In the genomic region with DNA sequence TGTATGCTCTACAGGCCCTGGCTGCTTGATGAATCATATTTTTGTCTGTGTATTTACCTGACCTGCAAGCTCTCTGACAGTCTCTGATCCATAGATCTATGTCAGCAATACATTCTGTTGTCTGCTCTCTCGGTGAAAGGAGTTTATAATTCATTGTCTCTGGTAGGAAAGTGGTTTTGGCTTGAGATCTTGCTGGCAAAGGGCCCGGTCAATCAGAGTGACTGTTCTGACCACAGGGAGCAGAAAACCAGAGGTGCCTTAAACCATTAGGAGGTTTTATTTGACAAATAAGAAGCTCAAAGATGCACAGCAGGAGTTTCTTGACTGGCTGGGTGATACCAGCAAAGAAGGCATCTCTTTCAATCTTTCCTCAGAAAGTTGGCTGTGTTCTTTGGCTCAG, we compare ENCODE assay signal across 12 mouse cellular contexts.
DNase-seq lines count a peak whose midpoint lies in the region; ATAC-seq lines count a peak whose summit lies in the region.
"Had no signal": no experiment of that assay in that cellular context is flagged by ENCODE, and none has a peak within 500 bp of the region (broad histone marks: within the 10 kb centered on the region; RNA-seq: fewer than 3 reads in every experiment).

No protein-coding gene starts in this region.

- H3K4me3 ChIP-seq in heart, embryonic 12.5 days = no peak overlapping the region
- H3K4me3 ChIP-seq in hindbrain, embryonic 12.5 days = no peak overlapping the region
- H3K4me3 ChIP-seq: heart, embryonic 15.5 days; midbrain, embryonic 12.5 days had no signal

- no peak overlapping the region for H3K9ac ChIP-seq in heart, embryonic 12.5 days
- H3K9ac ChIP-seq in hindbrain, embryonic 12.5 days = no peak overlapping the region
- H3K9ac ChIP-seq: heart, embryonic 15.5 days; liver, embryonic 14.5 days; midbrain, embryonic 12.5 days had no signal

- H3K27me3 ChIP-seq in heart, embryonic 12.5 days (replicated peaks) = no peaks in the 10 kb centered on the region
- H3K27me3 ChIP-seq in hindbrain, embryonic 12.5 days = no peaks in the 10 kb centered on the region
- H3K27me3 ChIP-seq: heart, embryonic 15.5 days; midbrain, embryonic 12.5 days had no signal

- DNase-seq in adrenal gland, adult (ENCODE audit: inconsistent age in 2 of 2, low spot score in 1 of 2) = peak; percentile 16 to 34
- no peak for DNase-seq in adrenal gland, adult 8-10 months
- peak; percentile 2 to 7 for DNase-seq in heart, postnatal 14 days
- DNase-seq in right cerebral cortex, postnatal 4 days = peak; percentile 11
- no peak for DNase-seq in right cerebral cortex, adult 18-20 months
- no peak for DNase-seq in spleen, postnatal 4 days (ENCODE audit: low spot score in 2 of 2)
- DNase-seq: layer of hippocampus, postnatal 36 days had no signal

- ATAC-seq in heart, embryonic 12.5 days (ENCODE audit: insufficient number of reproducible peaks, low FRiP score) = no peak
- no peak for ATAC-seq in hindbrain, embryonic 12.5 days (ENCODE audit: low FRiP score)

- H3K4me1 ChIP-seq in heart, embryonic 12.5 days (replicated peaks) = no peaks in the 10 kb centered on the region
- H3K4me1 ChIP-seq in hindbrain, embryonic 12.5 days = peaks cover 6% of the 10 kb centered on the region
- H3K4me1 ChIP-seq: heart, embryonic 15.5 days had no signal

- H3K27ac ChIP-seq in heart, embryonic 12.5 days (ENCODE audit: poor library complexity, severe bottlenecking) = no peak overlapping the region
- H3K27ac ChIP-seq in hindbrain, embryonic 12.5 days = no peak overlapping the region
- H3K27ac ChIP-seq: heart, embryonic 15.5 days; liver, embryonic 14.5 days; midbrain, embryonic 12.5 days had no signal

- no peaks in the 10 kb centered on the region for H3K36me3 ChIP-seq in heart, embryonic 12.5 days
- no peaks in the 10 kb centered on the region for H3K36me3 ChIP-seq in hindbrain, embryonic 12.5 days
- H3K36me3 ChIP-seq: heart, embryonic 15.5 days; midbrain, embryonic 12.5 days had no signal

- intact Hi-C loops in heart, postnatal 14 days (cut with DNase I) = no loop called here

- WGBS in heart, embryonic 12.5 days = 64% methylated on average over 2 of the region's 2 CpGs
- 43% methylated on average over 2 of the region's 2 CpGs for WGBS in hindbrain, embryonic 12.5 days

- H3K9me3 ChIP-seq in heart, embryonic 12.5 days (replicated peaks) = no peaks in the 10 kb centered on the region
- no peaks in the 10 kb centered on the region for H3K9me3 ChIP-seq in hindbrain, embryonic 12.5 days (replicated peaks)
- H3K9me3 ChIP-seq: heart, embryonic 15.5 days; midbrain, embryonic 12.5 days had no signal

- no peak overlapping the region for H3K4me2 ChIP-seq in heart, embryonic 12.5 days
- H3K4me2 ChIP-seq in hindbrain, embryonic 12.5 days (replicated peaks) = no peak overlapping the region
- H3K4me2 ChIP-seq: heart, embryonic 15.5 days; midbrain, embryonic 12.5 days had no signal

Comparison
In these comparisons a context has a peak if more than half of its experiments do, and no peak if none do; other contexts are left out.
1. DNase-seq: peak in adrenal gland, adult (2 of 2), heart, postnatal 14 days (2 of 2) and right cerebral cortex, postnatal 4 days (single experiment); none in adrenal gland, adult 8-10 months (single experiment), right cerebral cortex, adult 18-20 months (single experiment) and spleen, postnatal 4 days (0 of 2).